Mouse (Mus musculus) E14TG2a.4 (cell line): Measurements from ENCODE around the gene Lmna.

Experiments
- CTCF ChIP-seq: conservative IDR thresholded peaks from 2 replicates; pipeline ENCODE4 v1.5.1; 2014; ENCODE audit warnings: low read length
- POU5F1 ChIP-seq: IDR thresholded peaks from 2 replicates; pipeline ENCODE4 v1.6.1; 2014; ENCODE audit warnings: low read length, borderline replicate concordance

DNA sequence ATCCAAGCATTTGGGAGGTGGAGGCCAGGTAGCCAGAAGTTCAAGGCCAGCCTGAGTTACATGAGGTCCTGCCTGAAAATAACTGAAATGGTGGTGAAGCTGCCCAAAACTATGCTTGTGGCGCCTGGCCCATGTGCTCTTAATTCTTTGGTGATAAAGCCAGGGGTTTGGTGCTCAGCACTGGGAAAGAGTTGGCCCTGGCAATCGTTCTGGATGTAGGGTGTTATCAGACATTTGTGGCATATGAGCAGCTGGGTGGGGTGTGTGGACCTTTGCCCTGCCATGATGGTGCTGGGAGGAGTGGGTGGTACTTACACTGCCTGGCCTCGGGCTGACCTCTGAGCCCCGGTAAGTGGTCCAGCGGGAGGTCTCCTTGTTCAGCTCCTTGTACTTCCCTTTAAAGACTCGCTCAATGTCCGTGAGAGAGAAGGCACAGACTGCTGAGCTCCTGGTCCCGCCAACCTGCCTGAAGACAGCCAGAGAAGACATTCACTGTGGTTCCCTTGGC, 62.0 kb downstream of the Lmna start:
- TF ChIP-seq CTCF (no peak), POU5F1 (no peak)
